In genomic region chr11:76763053-76763740, GRCm38 (mm10) we compare ENCODE assay signal across 8 mouse cellular contexts. TPM values are rescaled to one million over a fixed set of nuclear protein-coding genes. Genes with fewer than 3 reads are reported as not detected.
DNase-seq lines count a peak whose midpoint lies in the region; ATAC-seq and TF ChIP-seq lines count a peak whose summit lies in the region.

Gene Gosr1 (minus strand): TSS chr11:76763579.

- TF ChIP-seq POLR2A in CH12.LX (IDR thresholded peaks at IDR 0.05; ENCODE audit: low read depth, low read length): peak; percentile 95

- no peaks in the 10 kb centered on the region for H3K9me3 ChIP-seq in CH12.LX (replicated peaks; ENCODE audit: low read length)
- no peaks in the 10 kb centered on the region for H3K9me3 ChIP-seq in forebrain, embryonic 11.5 days (ENCODE audit: control insufficient read depth, low read length)
- no peaks in the 10 kb centered on the region for H3K9me3 ChIP-seq in heart, embryonic 16.5 days (replicated peaks; ENCODE audit: control insufficient read depth, low read length)
- no peaks in the 10 kb centered on the region for H3K9me3 ChIP-seq in liver, embryonic 15.5 days (replicated peaks)
- H3K9me3 ChIP-seq in neural tube, embryonic 12.5 days: no peaks in the 10 kb centered on the region

- peak; percentile 94 for ATAC-seq in forebrain, embryonic 11.5 days (replicated peaks; ENCODE audit: low FRiP score)
- ATAC-seq in heart, embryonic 16.5 days (replicated peaks; ENCODE audit: extremely low read depth, insufficient read depth, low FRiP score): peak; percentile 98
- ATAC-seq in liver, embryonic 15.5 days (ENCODE audit: insufficient read depth): peak; percentile 97
- ATAC-seq in neural tube, embryonic 12.5 days (ENCODE audit: low FRiP score, low read depth): peak; percentile 99

- H3K4me1 ChIP-seq in CH12.LX (ENCODE audit: control insufficient read depth in 1 of 2, insufficient read depth in 2 of 2): peaks cover 4 to 15% of the 10 kb centered on the region in 2 experiments; a peak in 3 of 4 replicates
- H3K4me1 ChIP-seq in forebrain, embryonic 11.5 days (replicated peaks; ENCODE audit: control insufficient read depth, insufficient read depth, low read length): no peaks in the 10 kb centered on the region
- peaks cover 2% of the 10 kb centered on the region; the same call in 1 of the 2 replicates for H3K4me1 ChIP-seq in heart, embryonic 16.5 days (ENCODE audit: control insufficient read depth, insufficient read depth, low read length)
- peaks cover 7% of the 10 kb centered on the region for H3K4me1 ChIP-seq in liver, embryonic 15.5 days (replicated peaks)
- no peaks in the 10 kb centered on the region; the same call in 1 of the 2 replicates for H3K4me1 ChIP-seq in neural tube, embryonic 12.5 days

- H3K79me2 ChIP-seq in CH12.LX (replicated peaks; ENCODE audit: control insufficient read depth, extremely low read depth, insufficient read depth, poor library complexity, severe bottlenecking): peaks cover 18% of the 10 kb centered on the region

- under 1% methylated on average over 28 of the region's 28 CpGs for WGBS in forebrain, embryonic 11.5 days
- WGBS in heart, embryonic 16.5 days: under 1% methylated on average over 28 of the region's 28 CpGs
- under 1% methylated on average over 28 of the region's 28 CpGs for WGBS in liver, embryonic 15.5 days (ENCODE audit: insufficient replicate concordance)
- WGBS in neural tube, embryonic 12.5 days: under 1% methylated on average over 28 of the region's 28 CpGs

- dilution Hi-C loops in CH12.LX (cut with MboI; ENCODE audit: extremely low pct_ligation_motif_present, extremely low pct_unique_long_range_greater_than_20kb, low sequenced_read_pairs): no loop called here

- peaks cover 16 to 27% of the 10 kb centered on the region in 2 experiments for H3K36me3 ChIP-seq in CH12.LX (replicated peaks in 1 of 2; ENCODE audit: control insufficient read depth in 1 of 2, insufficient read depth in 1 of 2, low read length in 1 of 2)
- peaks cover 3% of the 10 kb centered on the region; the same call in 1 of the 2 replicates for H3K36me3 ChIP-seq in forebrain, embryonic 11.5 days (ENCODE audit: control insufficient read depth, insufficient read depth, low read length)
- H3K36me3 ChIP-seq in heart, embryonic 16.5 days (ENCODE audit: control insufficient read depth, insufficient read depth): peaks cover 18% of the 10 kb centered on the region; the same call in 1 of the 2 replicates
- peaks cover 22% of the 10 kb centered on the region for H3K36me3 ChIP-seq in liver, embryonic 15.5 days (replicated peaks)
- peaks cover 22% of the 10 kb centered on the region for H3K36me3 ChIP-seq in neural tube, embryonic 12.5 days

- peak within 1 kb of the TSS; percentile 5; the same call in 1 of the 2 replicates for H3K27ac ChIP-seq in CH12.LX (ENCODE audit: insufficient read depth, low read depth)
- 0 out of 2 replicates have a peak within 1 kb of the TSS, but pooled peaks have one; percentile 15 for H3K27ac ChIP-seq in forebrain, embryonic 11.5 days (ENCODE audit: low read depth, low read length)
- peak within 1 kb of the TSS; percentile 87 for H3K27ac ChIP-seq in heart, embryonic 16.5 days (ENCODE audit: low read length)
- H3K27ac ChIP-seq in liver, embryonic 15.5 days (replicated peaks): peak within 1 kb of the TSS; percentile 76
- H3K27ac ChIP-seq in neural tube, embryonic 12.5 days: peak within 1 kb of the TSS; percentile 53; the same call in 1 of the 2 replicates

- peak within 1 kb of the TSS; percentile 99 for H3K4me2 ChIP-seq in CH12.LX (ENCODE audit: insufficient read depth, low read depth, poor library complexity, severe bottlenecking)
- H3K4me2 ChIP-seq in forebrain, embryonic 11.5 days (ENCODE audit: low read depth, low read length, severe bottlenecking): peak within 1 kb of the TSS; percentile 69
- H3K4me2 ChIP-seq in heart, embryonic 16.5 days (ENCODE audit: low read depth, low read length): peak within 1 kb of the TSS; percentile 80
- peak within 1 kb of the TSS; percentile 76 for H3K4me2 ChIP-seq in liver, embryonic 15.5 days
- H3K4me2 ChIP-seq in neural tube, embryonic 12.5 days (replicated peaks): peak within 1 kb of the TSS; percentile 67

- peak; percentile 100 for DNase-seq in CH12.LX (ENCODE audit: extremely low read depth)
- peak; percentile 99 for DNase-seq in c-Kit-positive CD71-positive TER-119-negative erythroid progenitor cells, embryonic 14.5 days (ENCODE audit: low read depth)
- DNase-seq in forebrain, embryonic 11.5 days (ENCODE audit: low spot score): peak; percentile 94
- peak; percentile 92 to 94 for DNase-seq in kidney, postnatal 36 days
- peak; percentile 96 for DNase-seq in telencephalon, adult 2 months (ENCODE audit: low read depth, low spot score)

- TF ChIP-seq EP300 in CH12.LX (IDR thresholded peaks at IDR 0.05; ENCODE audit: low read length): no peak

- peak within 1 kb of the TSS; percentile 84 for H3K9ac ChIP-seq in CH12.LX (ENCODE audit: insufficient read depth, low read depth)
- H3K9ac ChIP-seq in forebrain, embryonic 11.5 days (ENCODE audit: low read length): peak within 1 kb of the TSS; percentile 97
- peak within 1 kb of the TSS; percentile 96 for H3K9ac ChIP-seq in heart, embryonic 16.5 days (ENCODE audit: low read length)
- peak within 1 kb of the TSS; percentile 83 for H3K9ac ChIP-seq in liver, embryonic 15.5 days
- peak within 1 kb of the TSS; percentile 82 for H3K9ac ChIP-seq in neural tube, embryonic 12.5 days

- no peaks in the 10 kb centered on the region for H3K27me3 ChIP-seq in CH12.LX (replicated peaks)
- H3K27me3 ChIP-seq in forebrain, embryonic 11.5 days (ENCODE audit: control insufficient read depth, insufficient read depth, low read length): no peaks in the 10 kb centered on the region
- peaks cover 6% of the 10 kb centered on the region; the same call in 1 of the 2 replicates for H3K27me3 ChIP-seq in heart, embryonic 16.5 days (ENCODE audit: control insufficient read depth, insufficient read depth, low read length)
- H3K27me3 ChIP-seq in liver, embryonic 15.5 days: peaks cover 2% of the 10 kb centered on the region
- H3K27me3 ChIP-seq in neural tube, embryonic 12.5 days (replicated peaks): 0 out of 2 replicates have a peak, but pooled peaks cover 4% of the 10 kb centered on the region

- peak; percentile 41 for TF ChIP-seq RAD21 in CH12.LX (IDR thresholded peaks at IDR 0.05; ENCODE audit: low read depth, low read length)

- in situ Hi-C loops in CH12.LX (cut with MboI; ENCODE audit: low pct_ligation_motif_present, low pct_unique_long_range_greater_than_20kb, low sequenced_read_pairs): no loop called here

- TF ChIP-seq CTCF in CH12.LX (conservative IDR thresholded peaks at IDR 0.05 in 1 of 2, IDR thresholded peaks at IDR 0.05 in 1 of 2; ENCODE audit: low read depth in 2 of 2, low read length in 2 of 2): peak; percentile 74 to 94

- H3K4me3 ChIP-seq in CH12.LX (replicated peaks in 1 of 3; ENCODE audit: low read depth in 2 of 3, low read length in 2 of 3, poor library complexity in 1 of 3): peak within 1 kb of the TSS; percentile 76 to 85 (median 77)
- H3K4me3 ChIP-seq in forebrain, embryonic 11.5 days (ENCODE audit: low read depth, low read length): peak within 1 kb of the TSS; percentile 93
- H3K4me3 ChIP-seq in heart, embryonic 16.5 days (ENCODE audit: low read length): peak within 1 kb of the TSS; percentile 85
- H3K4me3 ChIP-seq in liver, embryonic 15.5 days (replicated peaks): peak within 1 kb of the TSS; percentile 80
- H3K4me3 ChIP-seq in neural tube, embryonic 12.5 days: peak within 1 kb of the TSS; percentile 62

TF ChIP-seq in CH12.LX, 34 proteins besides CTCF, POLR2A, EP300 and RAD21 (continues in another document):
- TF ChIP-seq MEF2A (IDR thresholded peaks at IDR 0.05; ENCODE audit: borderline replicate concordance, low read depth, low read length) (peak; percentile 82), CHD2 (IDR thresholded peaks at IDR 0.05; ENCODE audit: low read length) (no peak), JUND (conservative IDR thresholded peaks at IDR 0.05; ENCODE audit: low read depth, low read length) (no peak), SIN3A (IDR thresholded peaks at IDR 0.05; ENCODE audit: low read length) (peak; percentile 96), MXI1 (IDR thresholded peaks at IDR 0.05; ENCODE audit: low read depth, low read length) (peak; percentile 77), ZMIZ1 (IDR thresholded peaks at IDR 0.05; ENCODE audit: low read depth, low read length) (peak; percentile 64), PAX5 (IDR thresholded peaks at IDR 0.05; ENCODE audit: low read length) (no peak), IRF4 (IDR thresholded peaks at IDR 0.05; ENCODE audit: low read depth, low read length) (peak; percentile 55; the same call in 1 of the 2 replicates), NELFE (IDR thresholded peaks at IDR 0.05; ENCODE audit: low read depth, low read length) (peak; percentile 98), MAX (IDR thresholded peaks at IDR 0.05; ENCODE audit: low read length) (peak; percentile 84), MAZ (IDR thresholded peaks at IDR 0.05; ENCODE audit: low read depth, low read length) (peak; percentile 88), MAFK (IDR thresholded peaks at IDR 0.05; ENCODE audit: insufficient replicate concordance, low read length) (no peak), JUN (IDR thresholded peaks at IDR 0.05; ENCODE audit: insufficient read depth, low read depth, low read length) (peak; percentile 24; the same call in 1 of the 2 replicates), ZNF384 (IDR thresholded peaks at IDR 0.05; ENCODE audit: low read depth, low read length) (no peak), ETS1 (conservative IDR thresholded peaks at IDR 0.05; ENCODE audit: low read depth, low read length) (peak; percentile 34), ZKSCAN1 (IDR thresholded peaks at IDR 0.05; ENCODE audit: borderline replicate concordance, low read depth, low read length) (no peak), NRF1 (IDR thresholded peaks at IDR 0.05; ENCODE audit: low read depth, low read length) (peak; percentile 57), UBTF (IDR thresholded peaks at IDR 0.05; ENCODE audit: low read depth, low read length) (no peak), ELF1 (IDR thresholded peaks at IDR 0.05; ENCODE audit: low read depth, low read length) (peak; percentile 69), MYC (IDR thresholded peaks at IDR 0.05; ENCODE audit: low read depth, low read length) (peak; percentile 87), TCF12 (IDR thresholded peaks at IDR 0.05; ENCODE audit: low read depth, low read length) (peak; percentile 99), HCFC1 (IDR thresholded peaks at IDR 0.05; ENCODE audit: low read depth, low read length) (peak; percentile 92)

RNA-seq across cellular contexts. Expression of gene Gosr1, which starts in this region (rescaled TPM):
- 21.2 and 23.8 TPM in 2 replicates for total RNA-seq in CH12.LX (2012; rRNA removed)
- 40.2 and 41.2 TPM in 2 replicates for total RNA-seq in CH12.LX (2014; rRNA removed)
- polyA plus RNA-seq in CH12.LX (2012; ENCODE audit: insufficient read length, low read depth): 46.6 and 53.9 TPM in 2 replicates
- 26.5 and 27.2 TPM in 2 replicates for polyA plus RNA-seq in forebrain, embryonic 11.5 days (2014; fragmentation: Nextera tagmentation; extraction: Ambion mirVana)
- 20.9 and 21.4 TPM in 2 replicates for polyA plus RNA-seq in heart, embryonic 16.5 days (2015; fragmentation: Nextera tagmentation; extraction: Ambion mirVana)
- 10.1 and 11.0 TPM in 2 replicates for polyA plus RNA-seq in liver, embryonic 15.5 days (2015; fragmentation: Nextera tagmentation; extraction: Ambion mirVana)
- polyA plus RNA-seq in neural tube, embryonic 12.5 days (2016; fragmentation: Nextera tagmentation; extraction: Ambion mirVana): 26.8 and 27.4 TPM in 2 replicates

Comparison
In these comparisons a context has a peak if more than half of its experiments do, and no peak if none do; other contexts are left out.
1. Peak in every context shown above with its lines: DNase-seq, ATAC-seq, H3K4me3 ChIP-seq and H3K27ac ChIP-seq.
2. H3K27ac ChIP-seq: peak in every context shown above with its lines; median percentile 87 in heart, embryonic 16.5 days; 76 in liver, embryonic 15.5 days; 53 in neural tube, embryonic 12.5 days; 15 in forebrain, embryonic 11.5 days; 5 in CH12.LX.